ENCODE assay signal across 9 mouse cellular contexts in genomic region chr16:87128230-87128629, GRCm38 (mm10).
DNase-seq lines count a peak whose midpoint lies in the region; ATAC-seq and TF ChIP-seq lines count a peak whose summit lies in the region.
"Had no signal": no experiment of that assay in that cellular context is flagged by ENCODE, and none has a peak within 500 bp of the region (broad histone marks: within the 10 kb centered on the region; RNA-seq: fewer than 3 reads in every experiment).

No protein-coding gene starts in this region.

- H3K27me3 ChIP-seq in ES-Bruce4 (ENCODE audit: control insufficient read depth, insufficient read depth, low read length, poor library complexity, severe bottlenecking), result no peaks in the 10 kb centered on the region
- H3K27me3 ChIP-seq in intestine, postnatal 0 days (replicated peaks; ENCODE audit: control insufficient read depth, insufficient read depth, low read length), result no peaks in the 10 kb centered on the region
- H3K27me3 ChIP-seq in liver, embryonic 12.5 days (replicated peaks), result no peaks in the 10 kb centered on the region
- H3K27me3 ChIP-seq: embryonic facial prominence, embryonic 15.5 days had no signal

- no peaks in the 10 kb centered on the region for H3K36me3 ChIP-seq in ES-Bruce4 (ENCODE audit: control insufficient read depth, insufficient read depth, low read length, poor library complexity, severe bottlenecking)
- H3K36me3 ChIP-seq in intestine, postnatal 0 days (ENCODE audit: control insufficient read depth, insufficient read depth), result no peaks in the 10 kb centered on the region
- no peaks in the 10 kb centered on the region for H3K36me3 ChIP-seq in liver, embryonic 12.5 days
- H3K36me3 ChIP-seq: embryonic facial prominence, embryonic 15.5 days had no signal

- H3K27ac ChIP-seq in ES-Bruce4 (ENCODE audit: insufficient read depth, low read length), result no peak overlapping the region
- no peak overlapping the region for H3K27ac ChIP-seq in intestine, postnatal 0 days (ENCODE audit: low read depth, low read length)
- no peak overlapping the region for H3K27ac ChIP-seq in liver, embryonic 12.5 days
- H3K27ac ChIP-seq: embryonic facial prominence, embryonic 15.5 days had no signal

- no peak for TF ChIP-seq CTCF in ES-Bruce4 (IDR thresholded peaks at IDR 0.05; ENCODE audit: low read depth, low read length)
- no peak for TF ChIP-seq CTCF in intestine, postnatal 0 days (IDR thresholded peaks at IDR 0.05; ENCODE audit: low read depth)

- no peaks in the 10 kb centered on the region for H3K4me1 ChIP-seq in ES-Bruce4 (ENCODE audit: control insufficient read depth, insufficient read depth, low read length)
- no peaks in the 10 kb centered on the region for H3K4me1 ChIP-seq in intestine, postnatal 0 days (replicated peaks; ENCODE audit: control insufficient read depth, insufficient read depth, low read length)
- H3K4me1 ChIP-seq in liver, embryonic 12.5 days, result no peaks in the 10 kb centered on the region
- H3K4me1 ChIP-seq: embryonic facial prominence, embryonic 15.5 days had no signal

- 64% methylated on average over 13 of the region's 13 CpGs for WGBS in intestine, postnatal 0 days
- 63% methylated on average over 13 of the region's 13 CpGs for WGBS in liver, embryonic 12.5 days (ENCODE audit: insufficient replicate concordance)

- peak overlapping the region; percentile 17; the same call in 1 of the 2 replicates for H3K4me3 ChIP-seq in ES-Bruce4 (ENCODE audit: low read depth, low read length)
- no peak overlapping the region for H3K4me3 ChIP-seq in intestine, postnatal 0 days (ENCODE audit: low read depth, low read length)
- no peak overlapping the region for H3K4me3 ChIP-seq in liver, embryonic 12.5 days
- H3K4me3 ChIP-seq: embryonic facial prominence, embryonic 15.5 days had no signal

- TF ChIP-seq POLR2A in ES-Bruce4 (IDR thresholded peaks at IDR 0.05; ENCODE audit: insufficient read depth, low read length), result no peak

- no peak; the same call in 1 of the 2 replicates for ATAC-seq in intestine, postnatal 0 days
- ATAC-seq in liver, embryonic 12.5 days, result no peak

- DNase-seq in adrenal gland, postnatal 14 days, result peak; percentile 38
- DNase-seq in adrenal gland, adult 8-10 months, result no peak
- DNase-seq in frontal cortex, postnatal 36 days (ENCODE audit: low spot score in 2 of 2), result peak; percentile 45 to 49
- peak; percentile 49 to 58 for DNase-seq in right cerebral cortex, adult 2 months (ENCODE audit: low spot score in 2 of 2)
- no peak for DNase-seq in T-cell, adult 2 months (ENCODE audit: low spot score)

- no peak overlapping the region for H3K9ac ChIP-seq in ES-Bruce4 (ENCODE audit: low read depth, poor library complexity, severe bottlenecking)
- no peak overlapping the region for H3K9ac ChIP-seq in intestine, postnatal 0 days (ENCODE audit: low read depth, low read length)
- H3K9ac ChIP-seq in liver, embryonic 12.5 days, result no peak overlapping the region
- H3K9ac ChIP-seq: embryonic facial prominence, embryonic 15.5 days had no signal

- TF ChIP-seq EP300 in ES-Bruce4 (IDR thresholded peaks at IDR 0.05; ENCODE audit: insufficient read depth, low read depth, low read length), result no peak

- H3K9me3 ChIP-seq in ES-Bruce4 (replicated peaks; ENCODE audit: control insufficient read depth, insufficient read depth, low read length, poor library complexity, severe bottlenecking), result no peaks in the 10 kb centered on the region
- H3K9me3 ChIP-seq in intestine, postnatal 0 days (ENCODE audit: control insufficient read depth), result no peaks in the 10 kb centered on the region
- 0 out of 2 replicates have a peak, but pooled peaks cover 9% of the 10 kb centered on the region for H3K9me3 ChIP-seq in liver, embryonic 12.5 days (replicated peaks)
- H3K9me3 ChIP-seq: embryonic facial prominence, embryonic 15.5 days had no signal

- H3K4me2 ChIP-seq in intestine, postnatal 0 days (replicated peaks; ENCODE audit: low read depth), result 0 out of 2 replicates have a peak overlapping the region, but pooled peaks have one; percentile 13
- peak overlapping the region; percentile 6; the same call in 1 of the 2 replicates for H3K4me2 ChIP-seq in liver, embryonic 12.5 days
- H3K4me2 ChIP-seq: embryonic facial prominence, embryonic 15.5 days had no signal

Comparison
In these comparisons a context has a peak if more than half of its experiments do, and no peak if none do; other contexts are left out.
1. DNase-seq: peak in adrenal gland, postnatal 14 days (single experiment), frontal cortex, postnatal 36 days (2 of 2) and right cerebral cortex, adult 2 months (2 of 2); none in adrenal gland, adult 8-10 months (single experiment) and T-cell, adult 2 months (single experiment).